Mouse (Mus musculus): ENCODE measurements at regions not wholly inside any gene's neighbourhood (a gene's known extent, or its start where the extent isn't known, plus 50 kb on each side); places are given as distances from the start of the nearest gene placed in this dataset.

DNA sequence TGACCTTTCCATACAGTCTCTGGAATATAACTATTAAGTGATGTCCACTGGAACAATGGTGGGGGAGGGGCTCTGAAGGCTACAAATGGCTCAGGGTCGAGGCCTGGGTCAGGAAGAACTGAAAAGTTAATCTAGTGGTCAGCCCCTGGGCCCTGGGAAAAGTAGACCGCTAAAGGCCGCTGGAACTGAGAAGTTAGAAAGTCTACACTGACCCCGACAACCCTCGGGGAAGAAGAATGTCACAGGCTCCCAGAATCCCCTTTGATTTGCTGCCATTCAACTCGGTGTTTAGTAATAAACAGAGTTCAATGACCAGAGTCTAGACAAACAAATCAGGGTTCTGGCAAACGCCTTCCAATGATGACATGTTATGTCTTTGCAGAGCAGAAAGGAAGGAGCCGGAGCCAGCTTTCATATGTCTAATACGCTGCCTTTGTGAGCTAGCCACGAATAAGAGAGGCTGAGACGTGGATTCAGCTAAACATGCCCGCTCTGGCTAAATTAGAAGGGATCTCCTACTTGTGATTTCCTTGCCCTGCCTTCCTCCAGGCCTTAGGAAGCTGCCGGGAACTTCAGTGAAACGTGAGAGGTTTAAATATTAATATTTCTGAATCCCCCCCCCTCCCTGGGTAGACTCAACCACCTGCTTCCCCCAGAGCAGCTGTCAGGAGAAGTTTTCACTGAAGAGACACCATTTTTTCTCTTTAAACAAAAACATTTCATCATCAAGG lies 134.8 kb downstream of the Enc1 start:
- peaks cover 9% of the 10 kb centered on the region; the same call in 1 of the 2 replicates for H3K4me1 ChIP-seq
- no peaks in the 10 kb centered on the region for H3K36me3 ChIP-seq
- no peaks in the 10 kb centered on the region for H3K27me3 ChIP-seq
- H3K9ac ChIP-seq (replicated peaks) = no peak overlapping the region
- ATAC-seq (replicated peaks) = no peak
- no peak overlapping the region for H3K4me2 ChIP-seq (replicated peaks)
- H3K4me3 ChIP-seq = no peak overlapping the region
- H3K9me3 ChIP-seq = no peaks in the 10 kb centered on the region
- WGBS = 57% methylated on average over 14 of the region's 14 CpGs
- H3K27ac ChIP-seq (replicated peaks) = no peak overlapping the region

DNA sequence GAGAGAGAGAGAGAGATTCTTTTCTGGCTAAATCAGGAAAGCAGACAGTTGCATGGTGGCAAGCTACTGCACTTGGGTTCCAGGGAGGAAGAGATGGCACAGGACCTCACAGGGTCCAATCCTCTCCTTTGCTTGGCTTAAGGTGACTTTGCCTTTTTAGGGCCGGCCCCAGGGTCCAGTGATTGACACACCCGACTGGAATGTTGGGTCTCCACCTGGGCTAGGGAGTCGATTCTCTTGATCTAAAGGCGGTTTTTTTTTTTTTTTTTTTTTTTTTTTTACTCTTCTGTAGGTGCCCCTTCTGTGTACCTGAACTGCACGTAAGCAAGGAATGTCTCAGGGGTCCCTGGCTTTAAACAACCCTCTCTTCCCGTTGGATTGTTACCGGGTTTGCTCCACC lies 131.4 kb downstream of the Enc1 start:
- ATAC-seq (replicated peaks) = no peak
- H3K27me3 ChIP-seq = no peaks in the 10 kb centered on the region
- H3K36me3 ChIP-seq = no peaks in the 10 kb centered on the region
- no peak overlapping the region for H3K9ac ChIP-seq (replicated peaks)
- WGBS = 56% methylated on average over 7 of the region's 7 CpGs
- H3K27ac ChIP-seq (replicated peaks) = no peak overlapping the region
- no peaks in the 10 kb centered on the region for H3K9me3 ChIP-seq
- no peak overlapping the region for H3K4me2 ChIP-seq (replicated peaks)
- peaks cover 9% of the 10 kb centered on the region; the same call in 1 of the 2 replicates for H3K4me1 ChIP-seq
- H3K4me3 ChIP-seq = no peak overlapping the region

DNA sequence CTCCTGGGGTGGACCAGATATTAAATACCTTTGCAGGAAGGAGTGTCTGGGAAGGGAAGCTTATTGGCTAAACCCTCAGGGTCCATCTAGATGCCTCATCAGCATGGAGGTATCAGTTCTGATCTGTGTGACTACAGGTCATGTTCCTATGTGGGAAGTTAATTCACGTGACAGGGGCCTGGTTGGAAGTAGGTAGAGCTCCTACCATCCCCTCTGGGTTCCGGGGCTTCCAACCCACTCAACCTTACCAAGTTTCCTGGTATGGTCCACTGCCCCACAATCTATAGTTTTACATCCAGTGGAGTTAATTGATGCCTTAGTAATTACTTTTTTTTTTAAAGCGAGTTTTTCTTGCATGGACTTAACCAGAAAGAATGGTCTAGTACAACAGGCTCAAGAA lies 130.3 kb downstream of the Enc1 start:
- Histone ChIP-seq H3K4me2 (replicated peaks) (no peak overlapping the region), H3K36me3 (no peaks in the 10 kb centered on the region), H3K27ac (replicated peaks) (no peak overlapping the region), H3K4me1 (peaks cover 9% of the 10 kb centered on the region; the same call in 1 of the 2 replicates), H3K4me3 (no peak overlapping the region), H3K9me3 (no peaks in the 10 kb centered on the region), H3K27me3 (no peaks in the 10 kb centered on the region), H3K9ac (replicated peaks) (no peak overlapping the region)
- 90% methylated on average over 3 of the region's 3 CpGs for WGBS
- ATAC-seq (replicated peaks) = no peak

DNA sequence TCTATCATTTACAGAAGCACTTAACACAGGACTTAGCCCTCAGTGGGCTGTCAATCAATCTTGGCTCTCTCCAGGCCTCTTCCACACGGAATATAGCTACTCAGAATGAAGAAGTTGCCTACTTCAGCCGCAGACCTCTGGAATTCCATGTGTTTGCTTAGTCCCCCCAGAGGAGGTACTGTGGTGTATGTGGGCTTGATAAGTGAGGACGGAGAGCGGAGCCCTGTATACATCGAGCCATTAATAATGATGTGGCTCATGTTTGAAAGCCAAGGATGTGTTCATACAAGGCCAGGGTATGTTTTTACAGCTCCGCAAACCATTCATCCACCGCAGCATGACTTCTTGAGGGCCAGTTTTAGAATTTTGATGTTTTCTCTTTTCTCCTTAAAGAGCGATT lies 125.8 kb downstream of the Enc1 start:
- Histone ChIP-seq H3K4me1 (no peaks in the 10 kb centered on the region), H3K9me3 (no peaks in the 10 kb centered on the region), H3K27me3 (no peaks in the 10 kb centered on the region), H3K27ac (replicated peaks) (no peak overlapping the region), H3K4me2 (replicated peaks) (no peak overlapping the region), H3K9ac (replicated peaks) (no peak overlapping the region), H3K36me3 (no peaks in the 10 kb centered on the region), H3K4me3 (no peak overlapping the region)
- no peak for ATAC-seq (replicated peaks)
- 90% methylated on average over 8 of the region's 8 CpGs for WGBS

DNA sequence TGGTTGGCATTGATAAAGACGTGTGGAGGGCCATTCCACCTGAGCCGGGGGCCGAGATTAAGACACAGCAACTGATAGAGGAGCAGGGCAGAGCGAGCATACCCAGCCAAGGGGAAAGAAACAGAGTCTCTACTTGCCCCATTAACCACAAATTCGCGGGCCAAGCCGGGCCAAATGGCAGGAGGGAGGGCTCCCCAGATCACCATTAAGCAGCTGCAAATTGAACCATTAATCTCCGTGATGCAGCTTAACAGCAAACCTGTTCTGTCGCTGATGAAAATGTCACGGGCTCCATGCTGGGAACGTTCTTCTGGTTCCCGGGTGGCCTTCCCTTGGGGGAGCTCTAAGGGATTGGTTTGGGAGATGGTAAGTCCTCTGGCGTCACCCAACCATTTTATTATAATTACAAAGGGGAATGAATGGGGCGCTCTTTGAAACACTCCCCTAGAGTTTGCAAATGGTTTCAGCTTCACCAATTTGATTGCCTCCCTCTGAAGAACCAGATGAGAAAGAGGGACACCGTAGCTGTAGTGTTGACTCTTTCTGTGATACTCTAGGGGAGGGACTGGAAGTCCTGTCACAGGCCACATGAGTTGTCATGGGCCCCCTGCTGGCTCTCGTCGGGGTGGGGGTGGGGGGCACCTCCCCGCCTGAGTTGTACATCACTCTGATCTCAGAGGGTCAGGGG lies 124.8 kb downstream of the Enc1 start:
- H3K4me3 ChIP-seq = no peak overlapping the region
- H3K36me3 ChIP-seq = no peaks in the 10 kb centered on the region
- no peaks in the 10 kb centered on the region for H3K4me1 ChIP-seq
- no peak for ATAC-seq (replicated peaks)
- H3K9me3 ChIP-seq = no peaks in the 10 kb centered on the region
- no peak overlapping the region for H3K9ac ChIP-seq (replicated peaks)
- H3K4me2 ChIP-seq (replicated peaks) = no peak overlapping the region
- WGBS = 51% methylated on average over 18 of the region's 18 CpGs
- H3K27ac ChIP-seq (replicated peaks) = no peak overlapping the region
- H3K27me3 ChIP-seq = no peaks in the 10 kb centered on the region

DNA sequence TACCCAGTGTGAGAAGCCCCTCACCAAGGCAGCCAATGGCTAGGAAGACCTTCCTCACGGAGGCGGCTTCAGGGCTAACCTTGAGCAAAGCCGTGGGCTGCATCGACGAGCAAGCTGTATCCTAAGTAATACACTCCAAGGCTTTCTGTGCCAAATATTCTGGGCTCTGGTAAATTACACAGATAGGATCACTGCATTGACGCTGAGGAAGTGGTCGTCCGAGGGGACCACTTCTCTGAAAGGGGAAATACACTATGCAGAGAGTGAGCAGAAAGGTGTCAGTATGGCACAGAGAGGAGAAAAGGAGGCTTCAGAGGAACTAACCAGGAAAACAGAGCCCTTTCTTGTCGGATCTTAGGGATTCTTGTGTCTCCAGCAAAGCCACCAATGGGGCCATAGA lies 124.1 kb downstream of the Enc1 start:
- Histone ChIP-seq H3K27ac (replicated peaks) (no peak overlapping the region), H3K36me3 (no peaks in the 10 kb centered on the region), H3K27me3 (no peaks in the 10 kb centered on the region), H3K4me3 (no peak overlapping the region), H3K4me2 (replicated peaks) (no peak overlapping the region), H3K4me1 (no peaks in the 10 kb centered on the region), H3K9ac (replicated peaks) (no peak overlapping the region), H3K9me3 (no peaks in the 10 kb centered on the region)
- no peak for ATAC-seq (replicated peaks)
- WGBS = 82% methylated on average over 9 of the region's 9 CpGs

DNA sequence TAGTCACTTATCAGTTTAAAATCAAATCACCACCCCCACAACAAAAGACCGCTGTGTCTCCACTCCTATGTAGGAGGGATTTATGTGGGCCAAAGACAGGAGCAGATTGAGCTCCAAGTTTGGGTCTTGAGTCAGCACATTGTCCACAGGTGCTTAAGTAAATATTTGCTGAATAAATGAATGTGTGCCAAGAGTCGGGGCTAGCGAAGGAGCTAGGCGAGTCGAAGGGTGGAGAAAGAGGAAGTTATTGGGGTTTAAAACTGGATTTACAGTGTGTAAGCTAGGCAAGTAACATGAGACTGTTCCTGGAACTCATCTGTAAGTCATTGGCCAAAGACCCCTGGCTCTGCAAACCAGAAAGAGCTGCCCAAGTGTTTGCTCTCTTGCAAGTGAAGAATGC lies 122.9 kb downstream of the Enc1 start:
- no peak for ATAC-seq (replicated peaks)
- no peak overlapping the region for H3K4me3 ChIP-seq
- 93% methylated on average over 5 of the region's 5 CpGs for WGBS

DNA sequence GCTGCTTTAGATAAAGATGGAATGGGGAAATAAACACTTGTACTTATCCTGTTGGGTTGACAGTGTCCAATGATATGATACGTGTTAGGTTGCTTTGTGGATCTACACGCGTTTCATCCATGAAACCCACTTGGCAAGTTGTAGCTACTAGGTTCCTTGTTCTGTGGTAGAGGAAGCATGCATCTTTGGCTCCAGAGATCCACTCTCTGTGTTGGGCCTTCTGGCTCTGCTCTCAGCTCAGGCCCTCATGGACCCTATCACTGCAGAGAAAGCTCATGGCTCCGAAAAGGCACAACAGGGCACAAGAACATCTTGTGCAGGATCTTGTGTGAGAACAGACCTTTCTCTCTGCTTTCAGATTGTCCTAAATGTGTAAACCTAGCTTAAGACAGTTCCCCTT lies 122.3 kb downstream of the Enc1 start:
- H3K4me2 ChIP-seq (replicated peaks) = no peak overlapping the region
- H3K9ac ChIP-seq (replicated peaks) = no peak overlapping the region
- H3K4me1 ChIP-seq = no peaks in the 10 kb centered on the region
- H3K27ac ChIP-seq (replicated peaks) = no peak overlapping the region
- no peaks in the 10 kb centered on the region for H3K27me3 ChIP-seq
- H3K36me3 ChIP-seq = no peaks in the 10 kb centered on the region
- 96% methylated on average over 4 of the region's 4 CpGs for WGBS
- ATAC-seq (replicated peaks) = no peak
- no peaks in the 10 kb centered on the region for H3K9me3 ChIP-seq
- no peak overlapping the region for H3K4me3 ChIP-seq

More for the DNA sequence above, 122.9 kb downstream of the Enc1 start:
- no peak overlapping the region for H3K4me2 ChIP-seq (replicated peaks)
- H3K36me3 ChIP-seq = no peaks in the 10 kb centered on the region
- H3K4me1 ChIP-seq = no peaks in the 10 kb centered on the region
- no peaks in the 10 kb centered on the region for H3K9me3 ChIP-seq
- H3K27ac ChIP-seq (replicated peaks) = no peak overlapping the region
- no peak overlapping the region for H3K9ac ChIP-seq (replicated peaks)
- H3K27me3 ChIP-seq = no peaks in the 10 kb centered on the region

DNA sequence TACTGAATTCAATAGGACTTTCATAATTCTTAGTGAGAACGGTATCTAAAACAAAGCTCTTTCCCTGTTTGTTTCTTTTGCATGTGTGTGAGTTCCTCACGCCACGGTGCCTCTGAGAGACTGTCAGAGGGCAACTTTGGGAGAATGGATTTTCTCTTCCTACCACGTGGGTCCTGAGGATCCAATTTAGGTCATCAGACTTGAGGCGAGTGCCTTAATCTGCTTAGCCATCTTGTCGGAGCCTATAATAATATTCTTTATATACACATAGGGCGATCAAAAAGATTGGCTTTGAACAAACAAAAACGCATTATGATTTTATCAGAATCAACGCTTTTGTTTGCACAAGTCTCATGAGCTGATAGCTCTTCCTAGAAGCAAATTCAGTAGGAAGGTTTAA lies 119.6 kb downstream of the Enc1 start:
- no peaks in the 10 kb centered on the region for H3K27me3 ChIP-seq
- no peak overlapping the region for H3K27ac ChIP-seq (replicated peaks)
- no peaks in the 10 kb centered on the region for H3K9me3 ChIP-seq
- no peak overlapping the region for H3K9ac ChIP-seq (replicated peaks)
- H3K4me3 ChIP-seq = no peak overlapping the region
- ATAC-seq (replicated peaks) = no peak
- H3K4me2 ChIP-seq (replicated peaks) = no peak overlapping the region
- no peaks in the 10 kb centered on the region for H3K4me1 ChIP-seq
- no peaks in the 10 kb centered on the region for H3K36me3 ChIP-seq
- WGBS = 91% methylated on average over 9 of the region's 9 CpGs

DNA sequence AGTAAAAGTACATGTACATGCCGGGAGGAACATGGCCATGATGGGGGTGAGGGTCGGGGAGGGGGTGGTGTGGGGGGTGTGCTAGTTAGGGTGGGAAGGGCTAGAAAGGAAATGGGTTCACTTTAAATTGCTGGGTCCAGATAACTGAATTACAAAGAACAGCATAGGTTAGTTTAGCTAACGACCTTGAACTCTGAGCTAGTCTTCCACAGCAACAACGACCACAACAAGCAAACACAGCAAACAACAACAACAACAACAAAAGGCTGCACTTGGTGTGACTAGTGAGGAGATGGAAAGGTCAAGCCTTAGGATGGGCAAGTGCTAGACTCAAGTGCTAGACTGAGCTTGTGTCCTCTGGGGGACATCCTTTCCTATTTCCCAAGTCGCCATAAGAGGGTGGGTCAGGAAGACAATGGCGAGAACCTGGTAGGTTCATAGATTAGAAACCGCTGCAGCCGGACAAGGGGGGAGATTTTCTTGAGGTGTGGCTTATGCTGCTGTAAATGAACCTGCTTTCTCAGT lies 117.9 kb downstream of the Enc1 start:
- Histone ChIP-seq H3K9ac (replicated peaks) (no peak overlapping the region), H3K4me3 (no peak overlapping the region), H3K4me2 (replicated peaks) (no peak overlapping the region), H3K27ac (replicated peaks) (no peak overlapping the region), H3K4me1 (no peaks in the 10 kb centered on the region), H3K36me3 (no peaks in the 10 kb centered on the region), H3K9me3 (no peaks in the 10 kb centered on the region), H3K27me3 (no peaks in the 10 kb centered on the region)
- WGBS = 87% methylated on average over 8 of the region's 8 CpGs
- no peak for ATAC-seq (replicated peaks)

DNA sequence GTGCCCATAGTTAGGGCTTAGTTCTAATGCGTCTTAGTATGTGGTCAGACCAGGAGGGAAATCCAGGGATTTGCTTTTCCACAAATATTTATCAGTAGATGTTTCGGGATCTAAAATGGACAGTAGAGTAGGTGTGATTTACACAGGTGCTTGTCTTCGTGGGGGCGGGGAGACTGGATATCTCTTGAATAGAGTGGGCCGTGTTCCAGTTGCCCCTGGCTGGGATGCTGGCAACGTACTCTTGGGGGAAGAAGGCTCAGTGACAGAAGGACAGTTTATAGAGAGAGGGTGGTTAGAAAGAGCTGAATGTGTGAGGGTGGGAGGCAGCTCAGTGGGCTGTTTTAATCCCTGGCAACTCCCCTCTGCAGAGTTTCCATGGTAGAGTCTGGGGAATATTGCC lies 117.4 kb downstream of the Enc1 start:
- Histone ChIP-seq H3K9ac (replicated peaks) (no peak overlapping the region), H3K36me3 (no peaks in the 10 kb centered on the region), H3K9me3 (no peaks in the 10 kb centered on the region), H3K27ac (replicated peaks) (no peak overlapping the region), H3K27me3 (no peaks in the 10 kb centered on the region), H3K4me1 (no peaks in the 10 kb centered on the region), H3K4me3 (no peak overlapping the region), H3K4me2 (replicated peaks) (no peak overlapping the region)
- ATAC-seq (replicated peaks) = no peak
- 68% methylated on average over 6 of the region's 6 CpGs for WGBS

DNA sequence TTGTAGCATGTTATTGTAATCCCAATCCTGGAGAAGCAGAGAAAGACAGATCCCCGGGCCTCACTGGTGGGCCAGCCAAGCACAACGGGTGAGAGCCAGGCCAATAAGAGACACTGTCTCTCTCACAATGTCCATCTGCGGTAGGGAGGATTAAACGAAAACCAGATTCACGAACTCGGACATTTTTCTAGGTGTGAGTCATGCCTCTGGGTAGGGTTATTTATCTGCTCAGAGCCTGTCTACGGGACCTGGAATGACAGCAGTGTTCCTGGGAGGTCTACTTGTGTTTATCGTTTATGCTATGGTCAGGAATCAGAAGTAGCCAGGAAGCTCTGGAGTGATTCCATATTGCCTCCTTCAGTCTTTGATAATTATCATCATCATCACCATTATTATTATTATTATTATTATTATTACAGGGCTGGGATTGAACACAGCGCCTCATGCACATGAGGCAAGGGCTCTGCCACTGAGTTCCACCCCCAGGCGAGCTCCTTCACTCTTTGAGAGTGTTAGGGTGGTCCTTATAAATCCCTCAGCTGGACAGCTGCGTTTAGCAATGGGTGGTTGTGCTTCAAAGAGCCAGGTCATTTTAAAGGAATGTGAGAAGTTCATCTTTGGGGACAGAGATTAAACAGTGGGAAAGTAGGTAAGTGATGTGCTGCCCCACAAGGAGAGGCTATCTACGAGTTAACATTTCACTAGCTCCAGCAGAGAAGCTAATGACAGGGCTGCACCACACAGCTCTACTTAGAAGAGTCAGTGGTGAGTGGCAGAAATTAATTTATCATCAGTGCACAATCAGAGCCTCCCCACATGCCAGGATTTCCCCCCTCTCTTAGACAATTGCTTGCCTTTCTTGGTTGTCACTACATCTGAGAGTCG lies 116.3 kb downstream of the Enc1 start:
- Histone ChIP-seq H3K9me3 (no peaks in the 10 kb centered on the region), H3K27ac (replicated peaks) (no peak overlapping the region), H3K4me2 (replicated peaks) (no peak overlapping the region), H3K9ac (replicated peaks) (no peak overlapping the region), H3K27me3 (no peaks in the 10 kb centered on the region), H3K4me3 (no peak overlapping the region), H3K36me3 (no peaks in the 10 kb centered on the region), H3K4me1 (no peaks in the 10 kb centered on the region)
- ATAC-seq (replicated peaks) = no peak
- WGBS = 77% methylated on average over 13 of the region's 13 CpGs
